Mouse (Mus musculus) ES-Bruce4 (cell line): ENCODE data around the gene Nat8f1.

Source experiments
- EP300 ChIP-seq: IDR thresholded peaks from 2 replicates; pipeline ENCODE4 v1.6.1; 2011; ENCODE audit warnings: low read depth, low read length; ENCODE audit not compliant: insufficient read depth
- POLR2A ChIP-seq: IDR thresholded peaks from one replicate; pipeline ENCODE4 v1.8.1; 2011; ENCODE audit warnings: low read length; ENCODE audit not compliant: insufficient read depth

GRCm38 (mm10) chr6:85884311-85884710 lies 31.2 kb downstream of the Nat8f1 start:
- TF ChIP-seq POLR2A: no peak
- no peak for TF ChIP-seq EP300
